Mouse (Mus musculus): Measurements from ENCODE around the gene Pcnx2.

Gene Pcnx2

DNA sequence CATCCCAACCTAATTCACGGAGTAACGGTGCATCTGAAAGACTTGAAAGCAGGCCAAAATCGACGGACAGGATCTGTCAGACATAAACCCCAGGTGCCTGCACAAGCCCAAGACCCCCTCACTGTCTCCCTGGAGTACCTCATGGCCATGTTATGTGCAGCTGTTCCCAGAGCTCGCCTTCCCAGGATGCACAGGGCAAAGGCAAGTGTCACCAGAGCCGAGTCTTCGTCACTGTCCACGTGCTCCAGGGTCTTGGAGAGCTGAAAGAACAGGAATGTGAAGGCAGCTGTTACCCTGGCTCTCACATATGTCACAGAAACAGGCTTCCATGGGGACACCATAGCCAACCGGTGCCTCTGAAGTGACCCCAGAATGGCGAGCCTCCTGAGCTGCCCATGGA, 130.0 kb downstream of the Pcnx2 start:
- no peak for TF ChIP-seq GATA4 (IDR thresholded peaks at IDR 0.05; ENCODE audit: insufficient replicate concordance, low read length)

DNA sequence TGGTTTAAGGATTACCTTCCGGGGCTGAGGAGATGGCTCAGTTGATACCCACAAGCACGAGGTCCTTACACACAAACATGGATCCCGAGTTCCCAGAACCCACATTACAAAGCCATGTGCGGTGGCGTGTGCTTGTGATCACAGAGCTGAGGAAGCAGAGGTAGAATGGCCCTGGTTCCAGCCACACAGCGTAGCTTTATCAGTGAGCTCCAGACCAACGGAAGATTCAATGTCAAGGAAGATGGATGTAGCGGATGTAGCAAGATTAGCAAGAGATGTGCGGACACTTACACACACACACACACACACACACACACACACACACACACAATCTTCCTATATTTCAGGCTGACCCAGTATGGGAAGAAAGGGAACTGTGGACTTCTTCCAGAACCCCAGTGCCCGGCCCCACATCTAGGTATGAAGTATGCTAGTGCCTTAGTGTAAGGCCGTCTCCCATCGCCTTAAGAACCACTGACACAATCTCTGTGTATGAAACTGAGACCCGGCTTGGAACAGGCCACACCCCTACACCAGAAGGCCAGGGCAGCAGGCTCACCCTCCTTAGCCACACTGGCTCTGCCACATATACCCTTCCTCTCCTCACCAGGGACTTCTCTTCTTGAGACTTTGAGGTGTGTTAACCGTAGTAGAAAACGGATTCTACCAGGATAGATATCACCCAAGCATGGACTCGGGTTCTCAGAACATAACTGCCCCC, 134.9 kb downstream of the Pcnx2 start:
- TF ChIP-seq GATA4 (IDR thresholded peaks at IDR 0.05; ENCODE audit: insufficient replicate concordance, low read length), result no peak; the same call in 1 of the 2 replicates

DNA sequence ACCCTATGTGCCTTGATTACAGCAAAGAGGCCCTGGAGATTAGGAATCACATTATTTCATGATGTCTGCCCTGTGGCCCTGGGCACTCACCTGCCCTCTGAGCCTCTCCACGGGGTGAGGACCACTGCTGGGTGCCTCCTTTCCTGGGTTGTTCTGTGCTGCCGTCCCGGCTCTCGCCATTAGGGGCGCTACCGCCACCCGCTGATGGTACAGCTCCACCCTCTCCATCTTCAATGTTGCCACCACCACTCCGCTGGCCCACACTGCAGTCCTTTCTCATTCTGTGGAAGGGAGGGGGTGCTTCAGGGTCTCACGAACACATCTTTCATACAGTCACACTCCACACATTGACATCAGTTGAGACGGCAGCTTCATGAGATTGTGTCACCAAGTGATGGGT, 139.1 kb downstream of the Pcnx2 start:
- no peak for TF ChIP-seq GATA4 (IDR thresholded peaks at IDR 0.05; ENCODE audit: insufficient replicate concordance, low read length)

DNA sequence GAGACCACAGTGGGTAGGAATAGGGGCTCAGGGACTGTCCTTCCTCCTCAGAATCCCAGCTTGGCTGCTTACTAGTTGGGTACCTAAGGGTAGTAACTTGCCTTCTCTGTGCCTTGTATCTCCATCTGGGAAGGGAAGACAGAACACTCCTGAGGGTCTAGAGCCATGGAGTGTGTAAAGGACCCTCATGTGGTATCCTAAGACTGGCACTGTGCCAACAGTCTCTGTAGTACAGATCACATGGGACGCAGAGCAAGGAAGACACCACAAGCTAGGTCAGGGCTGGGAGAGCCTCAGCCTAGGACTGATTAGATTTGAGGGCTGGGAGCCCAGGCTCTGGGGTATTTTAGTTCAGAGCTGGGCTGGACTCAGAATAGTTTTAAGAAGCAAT, 141.0 kb downstream of the Pcnx2 start:
- no peak for TF ChIP-seq GATA4 (IDR thresholded peaks at IDR 0.05; ENCODE audit: insufficient replicate concordance, low read length)

DNA sequence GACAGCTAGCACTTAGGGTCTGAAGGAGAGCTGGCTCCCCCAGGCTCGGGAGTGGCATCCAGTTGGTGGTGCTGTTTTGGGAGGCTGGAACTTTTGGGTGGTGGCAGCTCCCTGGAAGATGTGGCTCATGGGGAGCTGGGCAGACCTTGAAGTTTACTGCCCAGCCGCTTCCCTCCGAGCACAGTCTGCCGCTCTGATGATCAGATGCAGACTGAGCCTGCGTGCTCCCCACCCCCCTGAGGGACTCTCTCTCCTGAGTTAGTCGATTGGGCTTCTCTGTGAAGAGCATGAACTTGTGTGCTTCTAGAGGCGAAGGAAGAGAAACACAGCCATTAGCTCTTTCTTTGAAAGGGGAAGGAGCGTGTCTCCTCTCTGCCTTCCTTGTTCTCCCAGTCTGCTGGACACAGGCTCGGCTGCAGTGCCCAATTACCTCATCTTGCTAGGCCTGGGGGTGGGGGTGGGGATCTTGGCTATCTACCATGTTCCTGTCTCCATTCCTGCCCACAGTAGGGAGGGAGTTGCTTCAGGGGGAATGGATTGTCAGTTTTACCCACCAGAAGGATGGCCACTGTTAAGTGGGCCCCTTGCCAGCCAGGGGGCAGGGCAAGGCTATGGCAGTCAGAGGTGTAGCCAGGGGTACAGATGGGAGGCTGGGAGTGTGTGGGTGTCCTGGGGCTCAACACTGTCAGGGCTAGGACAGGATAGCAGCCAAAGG, 141.6 kb downstream of the Pcnx2 start:
- no peak for TF ChIP-seq GATA4 (IDR thresholded peaks at IDR 0.05; ENCODE audit: insufficient replicate concordance, low read length)

DNA sequence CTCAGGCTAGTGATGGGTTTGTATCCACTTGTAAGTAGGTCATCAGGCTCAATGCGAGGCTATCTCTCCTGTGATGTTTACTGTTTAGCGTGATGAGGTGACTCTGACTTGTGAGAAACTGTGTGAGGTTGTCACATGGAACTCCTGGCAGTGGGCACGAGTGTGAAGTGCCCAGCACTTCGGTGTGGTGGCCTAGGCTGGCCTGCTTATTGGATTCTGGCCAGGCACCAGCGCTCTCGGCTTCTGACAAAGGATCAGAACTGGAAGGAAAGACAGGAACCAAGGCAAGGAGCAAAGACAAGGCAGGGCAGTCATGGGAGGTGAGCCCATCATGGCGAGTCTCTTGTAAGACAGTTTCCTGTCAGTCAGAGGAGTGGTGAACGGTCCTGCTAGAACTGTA, 142.2 kb downstream of the Pcnx2 start:
- TF ChIP-seq GATA4 (IDR thresholded peaks at IDR 0.05; ENCODE audit: insufficient replicate concordance, low read length), result no peak

DNA sequence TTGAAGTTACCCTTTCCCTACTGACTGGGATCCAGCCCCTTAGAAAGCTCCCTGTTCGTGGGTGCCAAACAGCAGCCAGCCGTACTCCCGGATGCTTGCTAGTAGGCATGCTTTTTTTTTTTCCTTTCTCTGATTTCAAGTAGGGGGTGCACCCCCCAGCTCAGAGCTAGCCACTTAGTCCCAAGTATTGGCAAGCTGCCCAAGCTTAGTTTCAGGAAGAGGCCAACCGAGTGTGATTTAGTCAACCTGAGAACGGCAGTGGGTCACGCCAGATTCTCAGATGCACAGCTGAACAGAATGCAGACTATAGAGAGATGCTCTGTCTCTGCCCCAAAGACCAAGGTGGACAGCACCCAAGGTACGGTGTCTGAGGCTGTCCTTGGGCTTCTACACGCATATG, 147.3 kb downstream of the Pcnx2 start:
- TF ChIP-seq GATA4 (IDR thresholded peaks at IDR 0.05; ENCODE audit: insufficient replicate concordance, low read length), result no peak

DNA sequence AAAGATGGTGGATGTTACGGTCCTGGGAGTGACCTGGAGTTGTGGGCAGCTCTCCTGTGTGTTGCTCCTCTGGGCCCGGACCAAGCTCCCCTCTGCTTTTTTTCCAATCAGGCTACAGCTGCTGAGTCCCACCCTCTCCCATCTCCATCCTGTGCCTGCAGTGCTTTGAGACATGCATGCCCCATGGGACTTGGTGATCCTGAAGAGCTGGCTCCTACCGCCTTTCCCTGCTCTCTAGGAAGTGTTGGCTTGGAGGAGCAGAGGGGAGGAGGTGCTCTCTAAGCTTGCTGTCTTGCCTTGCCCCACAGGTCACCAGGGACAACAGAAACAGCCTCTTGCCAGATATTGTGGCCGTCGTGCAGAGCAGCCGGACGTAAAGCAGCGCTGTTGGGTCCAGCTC, 150.7 kb downstream of the Pcnx2 start:
- TF ChIP-seq GATA4 (IDR thresholded peaks at IDR 0.05; ENCODE audit: insufficient replicate concordance, low read length), result no peak

DNA sequence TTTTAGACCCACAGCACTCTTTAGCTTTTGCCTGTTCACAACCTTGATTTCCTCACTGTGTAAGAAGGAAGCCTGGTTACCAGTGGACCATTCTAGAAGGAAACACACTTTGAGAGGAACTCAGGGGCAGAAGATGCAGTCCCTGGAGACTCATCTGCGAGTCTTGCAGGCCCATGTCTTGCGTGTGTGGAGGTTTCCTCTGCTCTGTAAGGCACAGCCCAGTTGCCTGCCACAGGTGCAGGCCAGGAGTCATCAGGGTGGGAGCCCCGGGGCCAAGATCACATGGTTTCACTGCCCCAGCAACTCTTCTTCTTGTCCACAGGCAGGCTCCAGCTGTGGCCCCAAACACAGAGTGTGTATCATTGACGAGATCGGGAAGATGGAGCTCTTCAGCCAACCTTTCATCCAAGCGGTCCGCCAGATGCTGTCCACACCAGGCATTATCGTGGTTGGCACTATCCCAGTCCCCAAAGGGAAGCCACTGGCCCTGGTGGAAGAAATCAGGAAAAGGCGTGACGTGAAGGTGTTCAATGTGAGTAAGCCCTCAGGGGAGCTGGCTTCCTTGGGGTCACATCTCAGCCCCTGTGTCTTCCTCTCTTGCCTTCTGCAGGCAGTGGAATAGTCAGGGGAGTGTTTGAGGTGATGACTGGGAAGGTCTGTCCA, 153.1 kb downstream of the Pcnx2 start:
- no peak for TF ChIP-seq GATA4 (IDR thresholded peaks at IDR 0.05; ENCODE audit: insufficient replicate concordance, low read length)

DNA sequence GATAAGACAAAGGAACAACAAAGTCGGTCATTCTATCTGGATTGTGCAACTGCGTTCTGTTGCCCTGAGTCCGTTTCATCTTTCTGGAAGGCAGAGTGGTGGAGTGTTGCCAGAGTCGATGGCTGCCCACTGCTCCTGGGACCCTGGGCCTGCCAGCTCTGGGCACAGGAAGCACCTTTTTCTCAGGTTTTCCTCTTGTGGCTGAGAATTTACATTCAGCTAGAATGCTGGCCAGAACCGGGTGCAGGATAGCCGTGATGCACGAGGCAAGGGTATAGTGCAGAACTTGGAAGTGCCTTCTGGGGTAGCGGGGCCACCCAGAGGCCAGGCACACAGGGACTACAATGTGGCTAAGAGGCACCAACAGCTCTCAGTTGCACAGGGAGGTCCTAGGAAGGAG, 155.7 kb downstream of the Pcnx2 start:
- no peak for TF ChIP-seq GATA4 (IDR thresholded peaks at IDR 0.05; ENCODE audit: insufficient replicate concordance, low read length)

DNA sequence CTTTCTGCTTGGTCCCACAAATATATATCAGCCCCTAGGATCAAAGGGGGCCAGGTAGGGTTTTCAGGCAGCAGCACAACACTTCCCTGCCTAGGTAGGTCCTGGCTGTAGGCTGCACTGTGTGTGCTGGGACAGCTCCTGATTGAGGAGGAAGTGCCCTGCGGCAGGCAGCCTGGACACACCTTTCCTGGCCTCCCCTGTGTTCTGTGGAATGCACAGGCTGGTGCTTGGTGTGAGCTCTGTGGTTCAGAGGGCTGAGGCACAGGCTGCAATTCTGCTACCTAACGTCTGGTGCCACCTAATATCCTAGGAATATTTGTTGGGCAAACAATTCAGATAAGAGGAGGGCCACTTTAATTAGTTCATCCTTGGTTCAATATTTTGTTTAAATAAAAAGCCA, 156.3 kb downstream of the Pcnx2 start:
- TF ChIP-seq GATA4 (IDR thresholded peaks at IDR 0.05; ENCODE audit: insufficient replicate concordance, low read length), result no peak

DNA sequence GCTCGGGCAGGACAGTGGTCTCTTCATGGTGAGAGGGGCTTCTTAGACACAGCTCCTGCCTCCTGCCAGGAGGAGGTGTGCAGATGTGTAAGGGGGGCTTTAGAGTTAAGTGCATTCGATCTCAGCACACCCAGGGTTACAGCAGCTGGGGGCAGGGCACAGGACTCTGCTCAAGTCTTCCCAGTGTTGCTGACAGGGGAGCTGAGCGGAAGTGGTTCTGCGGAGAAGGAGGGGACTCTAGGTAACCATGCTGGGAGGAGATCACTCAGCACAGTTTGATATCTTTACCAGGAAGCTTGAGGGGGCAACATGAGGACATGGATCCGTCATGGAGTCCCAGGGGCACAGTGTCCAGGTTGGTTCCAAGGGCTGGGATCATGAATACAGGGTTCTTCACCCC, 156.7 kb downstream of the Pcnx2 start:
- TF ChIP-seq GATA4 (IDR thresholded peaks at IDR 0.05; ENCODE audit: insufficient replicate concordance, low read length), result no peak

DNA sequence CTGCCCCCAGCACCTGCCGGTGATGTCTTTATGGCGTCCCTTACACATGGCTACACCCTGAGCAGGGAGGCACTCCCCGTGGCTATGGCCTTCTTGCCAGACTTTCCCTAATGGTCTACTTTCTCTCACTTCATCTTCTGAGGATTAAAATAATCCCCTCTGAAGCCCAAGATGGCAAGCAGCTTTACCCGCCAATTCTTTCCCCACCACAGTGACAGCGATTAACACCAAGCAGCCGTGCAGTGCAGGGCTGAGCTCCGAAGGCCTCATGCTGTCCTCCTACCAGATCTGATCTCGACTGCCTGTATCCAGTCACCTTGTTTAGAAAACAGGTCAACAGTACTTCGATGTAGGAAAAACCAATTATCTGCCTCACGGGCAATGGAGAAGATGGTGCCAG, 157.5 kb downstream of the Pcnx2 start:
- TF ChIP-seq GATA4 (IDR thresholded peaks at IDR 0.05; ENCODE audit: insufficient replicate concordance, low read length), result no peak

DNA sequence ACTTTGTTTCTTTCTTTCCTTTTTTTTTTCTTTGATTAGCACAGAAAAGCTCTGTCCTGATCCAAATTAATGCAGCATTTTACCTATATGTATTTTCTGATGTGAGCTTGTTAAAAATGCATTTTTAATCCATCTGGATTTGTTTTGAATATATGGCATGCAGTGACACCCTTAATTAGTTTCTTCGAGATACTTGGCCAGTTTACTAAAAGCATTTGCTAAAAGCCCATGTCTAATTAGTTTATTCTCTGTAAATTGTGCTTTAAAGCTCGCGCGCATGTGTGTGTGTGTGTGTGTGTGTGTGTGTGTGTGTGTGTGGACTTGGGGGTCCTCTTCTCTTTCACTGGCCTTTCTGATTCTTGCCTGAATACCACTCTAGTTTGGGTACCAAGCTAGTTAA, 159.2 kb downstream of the Pcnx2 start:
- TF ChIP-seq GATA4 (IDR thresholded peaks at IDR 0.05; ENCODE audit: insufficient replicate concordance, low read length), result no peak

DNA sequence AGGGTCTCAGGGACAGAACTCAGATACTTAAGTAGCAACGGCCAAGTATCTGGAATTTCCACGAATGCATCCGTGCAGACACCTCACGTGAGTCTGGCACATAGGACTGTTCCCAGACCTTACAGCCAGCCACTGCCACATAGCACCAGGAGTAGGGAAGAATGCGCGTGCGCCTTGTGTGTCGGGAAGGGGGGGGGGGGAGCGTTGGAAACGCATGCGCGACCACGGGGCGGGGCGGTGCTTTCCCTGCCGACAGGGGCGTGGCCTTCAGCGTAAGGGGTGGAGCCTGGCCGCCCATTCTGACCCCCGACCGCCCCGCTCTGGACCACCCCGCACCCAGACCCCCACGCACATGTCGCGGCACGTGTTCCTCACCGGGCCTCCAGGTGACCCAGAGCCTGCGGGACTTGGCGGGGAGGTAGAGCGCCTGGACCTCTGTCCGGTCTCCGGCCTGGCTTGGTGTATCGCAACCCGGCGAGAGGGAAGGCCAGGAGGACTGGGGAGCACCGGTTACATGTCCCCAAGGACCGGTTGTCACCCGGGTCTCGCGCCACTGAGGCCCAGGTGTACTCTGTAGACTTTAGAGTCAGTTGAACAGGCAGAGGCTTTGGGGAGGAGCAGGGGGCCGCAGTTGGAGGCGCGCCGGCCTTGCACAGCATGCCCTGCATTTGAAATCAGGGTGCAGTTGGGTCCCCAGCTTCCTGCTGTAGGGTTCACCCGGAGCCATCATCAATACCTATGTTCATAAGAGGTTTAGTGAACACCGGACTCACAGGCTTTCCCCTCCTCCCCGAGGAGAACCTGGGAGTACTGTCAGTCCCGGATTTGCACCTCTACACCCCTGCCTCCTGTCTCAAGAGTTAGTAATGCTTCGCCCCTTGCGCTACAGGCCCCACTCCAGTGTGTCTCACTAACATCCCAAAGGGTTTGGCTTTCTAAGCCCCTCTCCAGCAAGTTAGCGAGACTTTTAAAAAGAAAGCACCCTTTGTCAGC, 163.9 kb downstream of the Pcnx2 start:
- no peak for TF ChIP-seq GATA4 (IDR thresholded peaks at IDR 0.05; ENCODE audit: insufficient replicate concordance, low read length)

Measured in liver, adult (tissue).